Mouse (Mus musculus): ENCODE data around the gene Aff1. TPM values are rescaled to one million over a fixed set of nuclear protein-coding genes. Genes with fewer than 3 reads are reported as not detected.

Aff1 gene
- polyA plus RNA-seq, 1 experiment from 2014 or later = 1.9 TPM

DNA sequence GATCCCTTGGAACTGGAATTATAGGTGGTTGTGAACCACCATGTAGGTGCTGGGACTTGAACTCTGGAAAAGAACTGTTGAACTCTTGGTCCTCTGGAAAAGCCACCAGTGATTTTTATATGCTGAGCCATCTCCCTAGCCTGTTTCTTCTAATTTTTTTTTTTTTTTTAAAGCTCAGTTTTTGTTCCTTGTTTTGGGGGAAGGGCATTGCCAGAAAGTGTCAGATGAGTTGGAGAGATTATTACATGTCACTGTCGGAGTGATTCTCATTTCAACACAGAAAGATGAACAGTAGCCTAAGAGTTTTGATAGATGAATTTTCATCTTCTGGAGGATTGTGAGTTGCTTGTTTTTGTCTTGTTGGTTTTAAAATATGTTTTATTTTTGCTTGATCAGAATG is 127.5 kb downstream of the Aff1 start:
- no peak for ATAC-seq

DNA sequence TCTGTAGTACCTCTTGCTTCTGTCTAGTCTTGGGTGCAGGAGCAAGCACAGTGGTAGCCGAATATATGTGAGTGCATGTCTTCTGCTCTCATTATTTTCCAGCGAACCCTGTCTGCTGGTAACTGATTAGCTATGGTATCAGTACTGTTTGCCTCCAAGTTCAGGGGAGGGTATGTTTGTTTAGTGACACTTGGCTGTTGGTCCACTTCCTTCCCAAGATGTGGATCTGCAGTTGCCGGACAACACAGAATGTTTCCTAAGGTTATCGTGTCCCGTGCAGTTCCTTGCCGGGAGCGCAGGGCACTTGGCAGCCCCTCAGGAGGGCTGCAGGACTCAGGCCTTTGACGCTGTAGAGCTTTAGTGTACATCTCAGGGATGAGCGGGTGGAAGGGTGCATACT is 128.9 kb downstream of the Aff1 start:
- no peak for ATAC-seq
- Histone ChIP-seq H3K4me2 (ENCODE audit: low read length) (no peak overlapping the region), H3K4me3 (ENCODE audit: low read length) (no peak overlapping the region), H3K9me3 (ENCODE audit: control insufficient read depth, low read length) (no peaks in the 10 kb centered on the region), H3K36me3 (ENCODE audit: control insufficient read depth, insufficient read depth, low read length) (no peaks in the 10 kb centered on the region), H3K9ac (ENCODE audit: low read depth, low read length) (no peak overlapping the region), H3K27ac (ENCODE audit: low read depth, low read length) (no peak overlapping the region), H3K4me1 (ENCODE audit: control insufficient read depth, insufficient read depth, low read depth, low read length) (no peaks in the 10 kb centered on the region), H3K27me3 (replicated peaks; ENCODE audit: control insufficient read depth, insufficient read depth, low read length) (no peaks in the 10 kb centered on the region)
- 89% methylated on average over 9 of the region's 9 CpGs for WGBS

More for the DNA sequence above, 127.5 kb downstream of the Aff1 start:
- H3K9me3 ChIP-seq (ENCODE audit: control insufficient read depth, low read length) = no peaks in the 10 kb centered on the region
- no peaks in the 10 kb centered on the region for H3K36me3 ChIP-seq (ENCODE audit: control insufficient read depth, insufficient read depth, low read length)
- H3K4me2 ChIP-seq (ENCODE audit: low read length) = no peak overlapping the region
- H3K27me3 ChIP-seq (replicated peaks; ENCODE audit: control insufficient read depth, insufficient read depth, low read length) = no peaks in the 10 kb centered on the region
- H3K4me3 ChIP-seq (ENCODE audit: low read length) = no peak overlapping the region
- no peaks in the 10 kb centered on the region for H3K4me1 ChIP-seq (ENCODE audit: control insufficient read depth, insufficient read depth, low read depth, low read length)
- 92% methylated on average over 1 of the region's 1 CpGs for WGBS
- no peak overlapping the region for H3K27ac ChIP-seq (ENCODE audit: low read depth, low read length)
- H3K9ac ChIP-seq (ENCODE audit: low read depth, low read length) = no peak overlapping the region

DNA sequence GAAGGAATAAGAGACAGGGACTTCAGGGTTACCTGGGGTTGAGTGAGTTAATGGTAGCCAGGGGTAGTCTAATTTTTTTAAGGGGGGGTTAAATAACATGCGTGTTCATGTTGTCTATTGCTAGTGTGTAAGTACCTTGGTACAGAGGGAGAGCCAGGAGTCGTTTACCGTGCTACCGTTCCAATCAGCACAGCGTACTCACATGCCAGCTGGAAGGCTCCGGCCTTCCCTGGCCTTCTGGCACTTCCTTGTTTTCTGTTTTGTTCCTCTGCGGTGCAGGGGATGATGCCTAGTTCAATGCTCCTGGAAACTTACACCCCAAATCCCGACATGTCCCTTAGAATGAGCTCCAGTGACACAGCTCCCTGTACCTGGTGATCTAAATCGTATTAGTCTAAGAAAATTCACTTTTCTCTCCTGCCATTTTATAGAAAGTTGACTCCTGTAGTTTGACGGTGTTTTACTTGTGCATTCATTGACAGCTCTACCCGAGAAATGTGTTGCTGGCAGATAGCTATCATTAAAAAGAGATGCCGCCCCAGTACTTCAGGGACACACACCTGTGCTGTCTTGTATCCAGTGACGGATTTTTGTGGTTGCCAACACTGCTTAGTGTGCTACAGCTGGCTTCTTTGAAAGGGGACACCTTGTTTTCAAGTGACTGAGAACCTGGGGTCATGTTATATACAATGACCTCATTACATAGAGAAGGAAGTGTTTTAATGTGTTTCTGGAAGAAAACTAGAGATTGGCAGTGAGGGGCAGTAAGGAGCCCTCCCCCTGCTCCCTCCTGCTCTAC is 129.5 kb downstream of the Aff1 start:
- no peak overlapping the region for H3K9ac ChIP-seq (ENCODE audit: low read depth, low read length)
- H3K27ac ChIP-seq (ENCODE audit: low read depth, low read length) = no peak overlapping the region
- H3K9me3 ChIP-seq (ENCODE audit: control insufficient read depth, low read length) = no peaks in the 10 kb centered on the region
- no peak overlapping the region for H3K4me2 ChIP-seq (ENCODE audit: low read length)
- WGBS = 79% methylated on average over 13 of the region's 13 CpGs
- H3K36me3 ChIP-seq (ENCODE audit: control insufficient read depth, insufficient read depth, low read length) = no peaks in the 10 kb centered on the region
- no peaks in the 10 kb centered on the region for H3K27me3 ChIP-seq (replicated peaks; ENCODE audit: control insufficient read depth, insufficient read depth, low read length)
- H3K4me1 ChIP-seq (ENCODE audit: control insufficient read depth, insufficient read depth, low read depth, low read length) = no peaks in the 10 kb centered on the region
- H3K4me3 ChIP-seq (ENCODE audit: low read length) = no peak overlapping the region
- no peak for ATAC-seq

DNA sequence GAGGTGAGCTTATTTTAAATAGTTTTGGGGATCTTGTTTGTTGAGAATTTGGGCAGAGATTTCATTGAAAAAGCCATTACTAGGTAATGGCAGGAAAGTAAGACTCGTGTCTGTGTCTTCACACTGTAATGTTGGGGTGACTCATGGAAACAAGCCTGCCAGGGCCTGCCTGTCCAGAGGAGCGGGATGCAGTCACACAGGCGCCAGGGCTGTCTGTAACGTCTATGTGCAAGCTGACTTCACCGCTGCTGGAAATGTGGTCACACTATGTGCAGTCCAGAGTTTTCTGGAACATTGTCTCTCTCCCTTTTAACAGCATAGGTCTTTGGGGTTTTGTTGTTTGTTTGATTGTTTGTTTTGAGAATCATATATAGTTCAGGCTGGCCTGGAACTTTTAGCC is 130.8 kb downstream of the Aff1 start:
- WGBS = 94% methylated on average over 5 of the region's 5 CpGs
- Histone ChIP-seq H3K36me3 (ENCODE audit: control insufficient read depth, insufficient read depth, low read length) (no peaks in the 10 kb centered on the region), H3K27ac (ENCODE audit: low read depth, low read length) (no peak overlapping the region), H3K9ac (ENCODE audit: low read depth, low read length) (no peak overlapping the region), H3K9me3 (ENCODE audit: control insufficient read depth, low read length) (no peaks in the 10 kb centered on the region), H3K4me1 (ENCODE audit: control insufficient read depth, insufficient read depth, low read depth, low read length) (no peaks in the 10 kb centered on the region), H3K4me3 (ENCODE audit: low read length) (no peak overlapping the region), H3K27me3 (replicated peaks; ENCODE audit: control insufficient read depth, insufficient read depth, low read length) (no peaks in the 10 kb centered on the region), H3K4me2 (ENCODE audit: low read length) (no peak overlapping the region)
- no peak for ATAC-seq

DNA sequence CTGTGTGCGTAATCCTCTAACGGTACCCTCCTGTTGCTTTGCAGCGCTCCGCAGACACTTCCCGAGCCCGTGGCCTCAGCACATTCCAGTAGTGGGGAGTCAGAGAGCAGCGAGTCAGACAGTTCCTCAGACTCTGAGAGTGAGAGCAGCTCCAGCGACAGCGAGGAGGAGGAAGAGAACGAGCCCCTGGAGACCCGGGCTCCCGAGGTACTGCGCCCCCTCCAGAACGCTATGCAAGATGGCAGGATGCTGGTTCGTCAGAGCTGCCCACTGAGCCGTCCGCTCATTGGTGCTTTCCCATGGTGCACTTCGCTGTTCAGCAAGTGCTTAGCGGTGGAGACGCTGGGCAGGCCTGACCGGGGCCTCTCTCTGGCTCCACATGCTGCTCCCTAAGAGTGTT is 136.1 kb downstream of the Aff1 start:
- H3K4me1 ChIP-seq (ENCODE audit: control insufficient read depth, insufficient read depth, low read depth, low read length) = no peaks in the 10 kb centered on the region

DNA sequence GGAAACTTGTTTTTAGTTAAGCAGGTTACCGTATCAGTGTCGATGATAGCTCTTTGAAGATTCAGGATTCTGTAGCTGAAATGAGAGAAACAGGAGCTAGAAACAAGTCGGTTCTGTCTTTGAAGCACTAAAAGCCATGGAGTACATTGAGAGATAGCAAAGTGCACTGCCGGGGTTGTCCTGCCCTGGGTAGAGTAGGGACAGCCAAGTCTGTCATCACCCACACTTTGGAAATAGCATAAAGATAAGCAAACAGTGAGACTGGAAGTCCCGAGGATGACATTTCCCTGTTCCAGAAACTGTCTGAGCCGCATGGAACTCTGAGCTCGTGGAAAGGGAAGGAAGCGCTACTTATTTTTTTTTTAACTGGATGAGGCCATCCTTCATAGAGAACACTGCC is 136.6 kb downstream of the Aff1 start:
- H3K9me3 ChIP-seq (ENCODE audit: control insufficient read depth, low read length) = no peaks in the 10 kb centered on the region
- no peaks in the 10 kb centered on the region for H3K4me1 ChIP-seq (ENCODE audit: control insufficient read depth, insufficient read depth, low read depth, low read length)
- 82% methylated on average over 8 of the region's 8 CpGs for WGBS
- H3K36me3 ChIP-seq (ENCODE audit: control insufficient read depth, insufficient read depth, low read length) = no peaks in the 10 kb centered on the region
- H3K4me2 ChIP-seq (ENCODE audit: low read length) = no peak overlapping the region
- no peak overlapping the region for H3K4me3 ChIP-seq (ENCODE audit: low read length)
- no peak overlapping the region for H3K27ac ChIP-seq (ENCODE audit: low read depth, low read length)
- H3K27me3 ChIP-seq (replicated peaks; ENCODE audit: control insufficient read depth, insufficient read depth, low read length) = no peaks in the 10 kb centered on the region
- ATAC-seq = no peak
- no peak overlapping the region for H3K9ac ChIP-seq (ENCODE audit: low read depth, low read length)

More for the DNA sequence above, 136.1 kb downstream of the Aff1 start:
- no peak overlapping the region for H3K27ac ChIP-seq (ENCODE audit: low read depth, low read length)
- H3K4me2 ChIP-seq (ENCODE audit: low read length) = no peak overlapping the region
- H3K27me3 ChIP-seq (replicated peaks; ENCODE audit: control insufficient read depth, insufficient read depth, low read length) = no peaks in the 10 kb centered on the region
- H3K9me3 ChIP-seq (ENCODE audit: control insufficient read depth, low read length) = no peaks in the 10 kb centered on the region
- WGBS = 90% methylated on average over 21 of the region's 21 CpGs
- no peak overlapping the region for H3K9ac ChIP-seq (ENCODE audit: low read depth, low read length)
- no peak for ATAC-seq
- H3K36me3 ChIP-seq (ENCODE audit: control insufficient read depth, insufficient read depth, low read length) = no peaks in the 10 kb centered on the region
- no peak overlapping the region for H3K4me3 ChIP-seq (ENCODE audit: low read length)

DNA sequence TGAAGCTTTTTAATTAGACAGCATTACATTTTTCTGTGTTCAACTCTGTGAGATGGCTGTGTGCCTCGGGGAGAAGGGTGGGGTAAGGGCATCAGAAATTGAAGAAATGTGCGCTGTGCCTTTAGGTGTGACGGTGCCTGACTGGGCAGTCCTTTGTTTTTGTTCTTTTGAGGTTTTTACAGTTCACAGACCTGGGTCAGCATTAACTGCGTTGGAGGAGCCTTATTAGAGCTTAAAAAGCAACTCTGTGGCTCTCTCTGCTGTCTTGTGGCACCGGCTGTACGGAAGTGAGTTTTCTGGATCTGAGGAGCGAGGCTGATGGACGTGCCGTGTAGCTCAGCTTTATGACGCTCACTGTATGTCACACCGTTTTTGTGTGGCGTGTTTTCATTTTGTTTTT is 137.0 kb downstream of the Aff1 start:
- no peak for ATAC-seq
- H3K27me3 ChIP-seq (replicated peaks; ENCODE audit: control insufficient read depth, insufficient read depth, low read length) = no peaks in the 10 kb centered on the region
- no peak overlapping the region for H3K4me2 ChIP-seq (ENCODE audit: low read length)
- H3K4me1 ChIP-seq (ENCODE audit: control insufficient read depth, insufficient read depth, low read depth, low read length) = no peaks in the 10 kb centered on the region
- no peak overlapping the region for H3K9ac ChIP-seq (ENCODE audit: low read depth, low read length)
- H3K9me3 ChIP-seq (ENCODE audit: control insufficient read depth, low read length) = no peaks in the 10 kb centered on the region
- no peak overlapping the region for H3K4me3 ChIP-seq (ENCODE audit: low read length)
- 75% methylated on average over 12 of the region's 12 CpGs for WGBS
- H3K27ac ChIP-seq (ENCODE audit: low read depth, low read length) = no peak overlapping the region
- H3K36me3 ChIP-seq (ENCODE audit: control insufficient read depth, insufficient read depth, low read length) = no peaks in the 10 kb centered on the region

DNA sequence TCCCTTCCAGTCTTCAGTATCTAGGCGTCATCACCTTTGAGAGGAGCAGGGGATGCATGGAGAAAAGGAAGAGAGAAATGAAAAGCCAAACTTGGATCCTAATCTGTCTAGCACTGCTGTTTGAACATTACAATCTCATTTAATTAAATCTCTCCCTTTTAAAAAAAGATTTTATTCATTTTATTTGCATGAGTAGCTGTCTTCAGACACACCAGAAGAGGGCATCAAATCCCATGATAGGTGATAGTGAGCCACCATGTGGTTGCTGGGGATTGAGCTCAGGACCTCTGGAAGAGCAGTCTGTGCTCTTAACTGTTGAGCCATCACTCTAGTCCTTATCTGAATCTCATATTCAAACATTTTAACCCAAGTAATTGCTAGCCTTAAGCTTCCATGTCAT is 138.7 kb downstream of the Aff1 start:
- 100% methylated on average over 1 of the region's 1 CpGs for WGBS
- no peaks in the 10 kb centered on the region for H3K9me3 ChIP-seq (ENCODE audit: control insufficient read depth, low read length)
- no peaks in the 10 kb centered on the region for H3K27me3 ChIP-seq (replicated peaks; ENCODE audit: control insufficient read depth, insufficient read depth, low read length)
- H3K4me3 ChIP-seq (ENCODE audit: low read length) = no peak overlapping the region
- no peak overlapping the region for H3K4me2 ChIP-seq (ENCODE audit: low read length)
- H3K36me3 ChIP-seq (ENCODE audit: control insufficient read depth, insufficient read depth, low read length) = no peaks in the 10 kb centered on the region
- no peak overlapping the region for H3K9ac ChIP-seq (ENCODE audit: low read depth, low read length)
- H3K27ac ChIP-seq (ENCODE audit: low read depth, low read length) = no peak overlapping the region
- H3K4me1 ChIP-seq (ENCODE audit: control insufficient read depth, insufficient read depth, low read depth, low read length) = no peaks in the 10 kb centered on the region; the same call in 1 of the 2 replicates
- no peak for ATAC-seq

DNA sequence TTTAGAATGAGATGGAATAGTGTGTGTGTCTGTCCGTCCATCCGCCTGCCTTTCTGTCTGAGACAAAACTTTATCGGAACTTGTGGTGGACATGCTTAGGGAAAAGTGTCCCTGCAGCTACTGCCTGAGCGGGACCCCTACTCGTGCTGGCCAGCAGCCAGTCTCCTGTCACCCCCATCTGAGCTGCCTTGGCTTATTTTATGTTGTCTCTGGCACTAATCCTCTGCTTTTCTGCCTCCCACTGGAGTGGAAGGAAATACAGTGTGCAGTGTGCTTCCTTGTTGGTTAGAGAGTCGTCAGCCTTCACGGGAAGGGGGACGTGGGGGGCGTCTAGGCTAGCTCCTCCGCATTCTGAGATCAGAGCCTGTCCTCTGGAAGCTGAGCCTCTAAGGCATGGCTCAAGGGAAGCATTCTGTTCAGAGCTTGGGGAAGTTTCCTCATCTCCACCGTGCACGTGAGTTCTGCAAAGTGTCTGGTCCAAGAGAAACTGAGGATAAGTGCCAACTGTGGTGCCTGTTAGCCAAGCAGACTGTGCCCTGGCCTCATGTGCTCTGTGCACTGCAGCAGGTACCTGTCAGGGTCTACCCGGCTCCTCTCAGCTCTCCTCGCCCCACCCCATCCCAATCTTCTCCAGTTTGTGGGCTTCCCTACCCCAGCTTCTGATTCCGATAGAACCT is 143.4 kb downstream of the Aff1 start:
- ATAC-seq = no peak; the same call in 1 of the 2 replicates
- Histone ChIP-seq H3K9me3 (ENCODE audit: control insufficient read depth, low read length) (no peaks in the 10 kb centered on the region), H3K36me3 (ENCODE audit: control insufficient read depth, insufficient read depth, low read length) (no peaks in the 10 kb centered on the region), H3K4me1 (ENCODE audit: control insufficient read depth, insufficient read depth, low read depth, low read length) (no peaks in the 10 kb centered on the region; the same call in 1 of the 2 replicates), H3K27ac (ENCODE audit: low read depth, low read length) (no peak overlapping the region), H3K27me3 (replicated peaks; ENCODE audit: control insufficient read depth, insufficient read depth, low read length) (no peaks in the 10 kb centered on the region), H3K4me3 (ENCODE audit: low read length) (no peak overlapping the region), H3K9ac (ENCODE audit: low read depth, low read length) (no peak overlapping the region), H3K4me2 (ENCODE audit: low read length) (no peak overlapping the region)
- 64% methylated on average over 15 of the region's 15 CpGs for WGBS
